Mouse (Mus musculus) heart, embryonic 12.5 days (tissue): ENCODE measurements around the gene Fam184a. TPM values are rescaled to one million over a fixed set of nuclear protein-coding genes. Genes with fewer than 3 reads are reported as not detected.
"Not testable (repeated sequence)": the region's sequence is repeated elsewhere in the genome, so short reads cannot be mapped to it uniquely, and the experiment has no call there.

Experiments
- ATAC-seq: fragments of 200-750 bp; cut with Nextera tagmentation; 2 replicates; pipeline ENCODE4 v1.8.0; 2017; ENCODE audit warnings: moderate TSS enrichment, moderate library complexity; ENCODE audit not compliant: insufficient number of reproducible peaks, low FRiP score
- H3K27ac ChIP-seq: fragments of 300-500 bp; sonication (generic); 2 replicates; pipeline ENCODE4 v1.5.1; 2016; ENCODE audit warnings: mild to moderate bottlenecking, moderate library complexity; ENCODE audit not compliant: poor library complexity, severe bottlenecking
- H3K27me3 ChIP-seq: fragments of 300-500 bp; sonication (generic); replicated peaks from 2 replicates; pipeline ENCODE4 v1.6.1; 2016; ENCODE audit warnings: mild to moderate bottlenecking, moderate library complexity
- H3K36me3 ChIP-seq: fragments of 300-500 bp; sonication (generic); 2 replicates; pipeline ENCODE4 v1.6.1; 2016; ENCODE audit warnings: mild to moderate bottlenecking, moderate library complexity
- H3K4me1 ChIP-seq: fragments of 300-500 bp; sonication (generic); replicated peaks from 2 replicates; pipeline ENCODE4 v1.6.1; 2016; ENCODE audit warnings: mild to moderate bottlenecking
- H3K4me2 ChIP-seq: fragments of 300-500 bp; sonication (generic); 2 replicates; pipeline ENCODE4 v1.6.1; 2016; ENCODE audit warnings: mild to moderate bottlenecking, moderate library complexity
- H3K4me3 ChIP-seq: fragments of 300-500 bp; sonication (generic); 2 replicates; pipeline ENCODE4 v1.5.1; 2016; ENCODE audit warnings: mild to moderate bottlenecking
- H3K9ac ChIP-seq: fragments of 300-500 bp; sonication (generic); 2 replicates; pipeline ENCODE4 v1.6.1; 2016; ENCODE audit warnings: mild to moderate bottlenecking, moderate library complexity
- H3K9me3 ChIP-seq: fragments of 300-500 bp; sonication (generic); replicated peaks from 2 replicates; pipeline ENCODE4 v1.6.1; 2016; ENCODE audit warnings: mild to moderate bottlenecking, moderate library complexity
- WGBS: fragments of 180-500 bp; shearing (Covaris S2); methylation state at CpG from one replicate; pipeline ENCODE4 v1.1.7; 2016; 5-methylcytosine and 5-hydroxymethylcytosine counted together
- polyA plus RNA-seq: library from polyadenylated mRNA; unstranded; fragments of >200 nt; fragmentation: Nextera tagmentation; extraction: Ambion mirVana; gene quantifications from 2 replicates; pipeline ENCODE4 v1.2.1, GENCODE M21; 2016

The Fam184a gene
- polyA plus RNA-seq, 1 experiment from 2014 or later = 4.3 TPM

- Histone ChIP-seq H3K27ac (no peak overlapping the region), H3K27me3 (no peaks in the 10 kb centered on the region), H3K4me2 (no peak overlapping the region), H3K4me1 (peaks cover 10% of the 10 kb centered on the region), H3K4me3 (no peak overlapping the region), H3K36me3 (no peaks in the 10 kb centered on the region), H3K9ac (no peak overlapping the region), H3K9me3 (no peaks in the 10 kb centered on the region)
- ATAC-seq = no peak
- WGBS = 76% methylated on average over 4 of the region's 4 CpGs
Measured at GRCm38 (mm10) chr10:53688952-53689584, 61.9 kb downstream of the Fam184a start.

- 57% methylated on average over 1 of the region's 1 CpGs for WGBS
- Histone ChIP-seq H3K4me2 (no peak overlapping the region), H3K4me1 (peaks cover 10% of the 10 kb centered on the region), H3K27ac (no peak overlapping the region), H3K4me3 (no peak overlapping the region), H3K27me3 (no peaks in the 10 kb centered on the region), H3K9ac (no peak overlapping the region), H3K9me3 (no peaks in the 10 kb centered on the region), H3K36me3 (no peaks in the 10 kb centered on the region)
- ATAC-seq = no peak
Measured at GRCm38 (mm10) chr10:53688533-53688932, 62.4 kb downstream of the Fam184a start.

- no peak overlapping the region for H3K4me2 ChIP-seq
- 62% methylated on average over 5 of the region's 5 CpGs for WGBS
- no peaks in the 10 kb centered on the region for H3K27me3 ChIP-seq
- H3K9ac ChIP-seq = no peak overlapping the region
- H3K36me3 ChIP-seq = no peaks in the 10 kb centered on the region
- H3K9me3 ChIP-seq = no peaks in the 10 kb centered on the region
- H3K27ac ChIP-seq = no peak overlapping the region
- peaks cover 10% of the 10 kb centered on the region for H3K4me1 ChIP-seq
- no peak for ATAC-seq
- H3K4me3 ChIP-seq = no peak overlapping the region
Measured at GRCm38 (mm10) chr10:53687888-53688287, 63.0 kb downstream of the Fam184a start.

DNA sequence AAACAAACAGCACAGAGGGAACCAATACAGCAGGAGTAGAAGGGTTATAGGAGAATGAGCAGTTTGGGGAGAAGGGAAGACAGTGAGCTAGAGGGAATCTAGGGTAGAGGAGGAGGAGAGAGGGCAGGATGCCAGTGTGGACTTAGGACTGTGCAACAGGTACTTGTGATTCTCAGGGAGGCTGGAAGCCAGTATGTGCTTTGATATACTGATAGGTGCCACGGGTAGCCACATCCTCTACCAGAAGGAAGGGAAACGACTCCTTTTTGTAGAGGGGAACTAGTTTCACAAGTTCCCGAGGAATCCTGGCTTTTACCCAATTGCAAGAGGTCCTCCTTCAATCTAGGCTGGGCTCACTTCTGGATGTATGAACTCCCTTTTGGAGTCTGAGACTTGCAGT is 65.1 kb downstream of the Fam184a start:
- no peak overlapping the region for H3K9ac ChIP-seq
- H3K4me3 ChIP-seq = no peak overlapping the region
- H3K4me1 ChIP-seq = peaks cover 10% of the 10 kb centered on the region
- WGBS = 52% methylated on average over 3 of the region's 3 CpGs
- ATAC-seq = no peak
- H3K27ac ChIP-seq = no peak overlapping the region
- no peak overlapping the region for H3K4me2 ChIP-seq
- H3K27me3 ChIP-seq = no peaks in the 10 kb centered on the region
- H3K9me3 ChIP-seq = no peaks in the 10 kb centered on the region
- no peaks in the 10 kb centered on the region for H3K36me3 ChIP-seq

GRCm38 (mm10) chr10:53683226-53683625 is 67.7 kb downstream of the Fam184a start:
- ATAC-seq = no peak
- no peaks in the 10 kb centered on the region for H3K27me3 ChIP-seq
- H3K4me3 ChIP-seq = no peak overlapping the region
- 79% methylated on average over 5 of the region's 5 CpGs for WGBS
- no peak overlapping the region for H3K9ac ChIP-seq
- H3K36me3 ChIP-seq = no peaks in the 10 kb centered on the region
- no peaks in the 10 kb centered on the region for H3K9me3 ChIP-seq
- H3K4me2 ChIP-seq = no peak overlapping the region
- H3K4me1 ChIP-seq = no peaks in the 10 kb centered on the region
- no peak overlapping the region for H3K27ac ChIP-seq

DNA sequence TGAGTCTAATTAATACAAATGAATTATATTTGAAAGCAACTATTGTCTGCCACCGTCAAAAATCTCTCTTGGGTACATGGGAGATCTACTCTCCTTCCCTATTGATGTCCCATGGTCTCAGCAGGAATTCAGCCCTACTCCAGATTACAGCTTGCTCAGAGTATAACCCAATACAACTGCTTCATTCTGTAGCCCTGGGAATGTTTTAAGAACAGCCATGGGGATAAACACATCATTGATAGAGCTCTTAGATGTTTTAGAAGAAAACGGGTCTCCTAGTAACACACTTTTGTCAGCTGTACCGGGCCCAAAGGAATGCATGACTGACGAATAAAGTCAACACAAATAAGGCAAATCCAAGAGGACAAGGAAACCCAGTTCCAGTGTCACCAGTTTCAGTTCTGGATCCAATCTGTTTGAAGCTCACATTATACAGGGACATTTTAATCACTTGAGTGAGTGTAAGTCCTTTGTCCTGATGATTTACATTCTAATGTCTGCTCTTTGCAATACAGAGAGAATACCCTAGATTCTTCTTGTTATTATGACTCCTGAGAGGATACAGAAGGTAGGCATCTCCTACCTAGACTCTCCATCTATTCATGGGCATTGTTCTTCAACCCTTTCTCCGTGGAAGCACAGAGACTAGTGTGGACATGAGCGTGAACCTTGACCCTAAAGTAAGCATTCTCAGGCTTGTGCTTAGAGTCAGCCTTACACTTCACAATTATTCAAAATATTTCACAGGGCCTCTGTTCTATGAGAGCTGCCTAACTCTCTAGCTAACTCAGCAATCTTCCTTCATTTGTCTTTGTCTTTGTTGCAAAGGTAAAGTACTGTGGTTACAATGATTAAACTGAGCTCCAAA is 71.0 kb downstream of the Fam184a start:
- H3K4me1 ChIP-seq = no peaks in the 10 kb centered on the region
- no peak overlapping the region for H3K27ac ChIP-seq
- no peak overlapping the region for H3K9ac ChIP-seq
- 78% methylated on average over 6 of the region's 6 CpGs for WGBS
- no peaks in the 10 kb centered on the region for H3K36me3 ChIP-seq
- H3K9me3 ChIP-seq = no peaks in the 10 kb centered on the region
- no peak overlapping the region for H3K4me3 ChIP-seq
- ATAC-seq = no peak
- H3K4me2 ChIP-seq = no peak overlapping the region
- no peaks in the 10 kb centered on the region for H3K27me3 ChIP-seq

GRCm38 (mm10) chr10:53661788-53662187 is 89.1 kb downstream of the Fam184a start:
- Histone ChIP-seq H3K4me2 (peak overlapping the region; percentile 14; the same call in 1 of the 2 replicates), H3K9ac (no peak overlapping the region), H3K36me3 (no peaks in the 10 kb centered on the region), H3K4me3 (no peak overlapping the region), H3K27ac (peak overlapping the region; percentile 66; the same call in 1 of the 2 replicates), H3K27me3 (no peaks in the 10 kb centered on the region), H3K9me3 (no peaks in the 10 kb centered on the region), H3K4me1 (no peaks in the 10 kb centered on the region)
- ATAC-seq = no peak
- 40% methylated on average over 4 of the region's 4 CpGs for WGBS

DNA sequence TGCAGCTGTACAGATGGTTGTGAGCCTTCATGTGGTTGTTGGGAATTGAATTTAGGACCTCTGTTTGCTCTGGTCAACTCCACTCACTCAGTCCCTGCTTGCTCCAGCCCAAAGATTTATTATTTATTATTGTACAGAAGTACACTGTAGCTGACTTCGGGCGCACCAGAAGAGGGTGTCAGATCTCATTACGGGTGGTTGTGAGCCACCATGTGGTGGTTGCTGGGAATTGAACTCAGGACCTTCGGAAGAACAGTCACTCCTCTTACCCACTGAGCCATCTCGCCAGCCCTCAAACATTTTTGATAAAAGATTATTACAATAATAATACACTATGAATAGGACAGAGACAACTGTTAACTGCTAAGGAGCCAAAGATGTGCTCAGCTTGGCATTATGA is 96.7 kb downstream of the Fam184a start:
- not testable (repeated sequence) for H3K27ac ChIP-seq, H3K9ac ChIP-seq, H3K4me3 ChIP-seq, H3K4me1 ChIP-seq, H3K4me2 ChIP-seq, H3K36me3 ChIP-seq, H3K27me3 ChIP-seq, ATAC-seq, H3K9me3 ChIP-seq
- 72% methylated on average over 5 of the region's 5 CpGs for WGBS

- no peak for ATAC-seq
- Histone ChIP-seq H3K4me2 (no peak overlapping the region), H3K4me1 (no peaks in the 10 kb centered on the region), H3K36me3 (no peaks in the 10 kb centered on the region), H3K9me3 (no peaks in the 10 kb centered on the region), H3K9ac (no peak overlapping the region), H3K4me3 (no peak overlapping the region), H3K27me3 (no peaks in the 10 kb centered on the region), H3K27ac (no peak overlapping the region)
- 64% methylated on average over 2 of the region's 2 CpGs for WGBS
Measured at GRCm38 (mm10) chr10:53650683-53651082, 100.2 kb downstream of the Fam184a start.

DNA sequence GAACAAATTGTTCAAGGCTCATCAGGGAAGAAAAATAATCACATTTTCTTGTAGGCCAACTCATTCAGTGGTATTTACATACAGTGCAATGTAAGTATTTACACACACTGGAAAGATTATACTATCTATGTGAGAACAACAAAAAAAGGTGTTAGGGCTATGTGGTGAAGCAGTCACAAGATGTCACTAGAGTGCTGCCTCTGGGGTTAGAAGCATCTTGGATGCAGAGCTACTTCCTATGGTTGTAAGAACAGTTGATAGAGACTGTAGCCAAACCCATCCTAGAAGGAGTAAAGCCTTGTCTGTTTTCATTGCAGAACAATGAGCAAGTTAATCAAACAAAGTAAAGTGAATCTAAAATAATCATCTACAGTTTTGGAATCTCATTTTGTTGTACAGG is 109.4 kb downstream of the Fam184a start:
- no peaks in the 10 kb centered on the region for H3K4me1 ChIP-seq
- no peaks in the 10 kb centered on the region for H3K27me3 ChIP-seq
- H3K27ac ChIP-seq = no peak overlapping the region
- H3K4me3 ChIP-seq = no peak overlapping the region
- no peaks in the 10 kb centered on the region for H3K9me3 ChIP-seq
- H3K4me2 ChIP-seq = no peak overlapping the region
- ATAC-seq = no peak
- no peaks in the 10 kb centered on the region for H3K36me3 ChIP-seq
- H3K9ac ChIP-seq = no peak overlapping the region

GRCm38 (mm10) chr10:53635246-53635971 is 115.5 kb downstream of the Fam184a start:
- no peak for ATAC-seq
- Histone ChIP-seq H3K9me3 (no peaks in the 10 kb centered on the region), H3K36me3 (no peaks in the 10 kb centered on the region), H3K27me3 (no peaks in the 10 kb centered on the region), H3K27ac (peak overlapping the region; percentile 15; the same call in 1 of the 2 replicates), H3K4me3 (0 out of 2 replicates have a peak overlapping the region, but pooled peaks have one; percentile 1), H3K9ac (no peak overlapping the region), H3K4me1 (peaks cover 3% of the 10 kb centered on the region; the same call in 1 of the 2 replicates), H3K4me2 (peak overlapping the region; percentile 33)
- WGBS = 37% methylated on average over 13 of the region's 13 CpGs
